ENCODE assay signal across 8 mouse cellular contexts in genomic region chr2:153952897-153953296, GRCm38 (mm10). TPM values are rescaled to one million over a fixed set of nuclear protein-coding genes. Genes with fewer than 3 reads are reported as not detected.
DNase-seq lines count a peak whose midpoint lies in the region; ATAC-seq lines count a peak whose summit lies in the region.

No protein-coding gene starts in this region.

- WGBS in forebrain, embryonic 10.5 days, result 28% methylated on average over 6 of the region's 6 CpGs
- 28% methylated on average over 6 of the region's 6 CpGs for WGBS in forebrain, embryonic 15.5 days
- WGBS in liver, embryonic 13.5 days (ENCODE audit: insufficient replicate concordance), result 25% methylated on average over 6 of the region's 6 CpGs

- no peak for ATAC-seq in forebrain, embryonic 15.5 days (replicated peaks)
- no peak for ATAC-seq in liver, embryonic 13.5 days (ENCODE audit: low read depth)

- H3K9me3 ChIP-seq in forebrain, embryonic 10.5 days, result no peaks in the 10 kb centered on the region
- H3K9me3 ChIP-seq in forebrain, embryonic 15.5 days, result no peaks in the 10 kb centered on the region
- H3K9me3 ChIP-seq in liver, embryonic 13.5 days (replicated peaks), result no peaks in the 10 kb centered on the region

- no peak overlapping the region for H3K9ac ChIP-seq in forebrain, embryonic 15.5 days (replicated peaks)
- H3K9ac ChIP-seq in liver, embryonic 13.5 days, result no peak overlapping the region

- H3K4me2 ChIP-seq in forebrain, embryonic 15.5 days (replicated peaks), result no peak overlapping the region
- H3K4me2 ChIP-seq in liver, embryonic 13.5 days, result no peak overlapping the region

- no peaks in the 10 kb centered on the region for H3K36me3 ChIP-seq in forebrain, embryonic 10.5 days (replicated peaks)
- no peaks in the 10 kb centered on the region for H3K36me3 ChIP-seq in forebrain, embryonic 15.5 days
- no peaks in the 10 kb centered on the region for H3K36me3 ChIP-seq in liver, embryonic 13.5 days

- H3K4me3 ChIP-seq in forebrain, embryonic 10.5 days, result no peak overlapping the region
- H3K4me3 ChIP-seq in forebrain, embryonic 15.5 days, result no peak overlapping the region
- no peak overlapping the region for H3K4me3 ChIP-seq in liver, embryonic 13.5 days (replicated peaks)

- peak; percentile 55 for DNase-seq in forebrain, embryonic 10.5 days (ENCODE audit: extremely low spot score, low spot score)
- peak; percentile 36 for DNase-seq in urinary bladder, postnatal 25 days (ENCODE audit: low spot score)
- DNase-seq in urinary bladder, postnatal 10 days (ENCODE audit: low spot score), result no peak
- DNase-seq in cerebellum, postnatal 36 days, result peak; percentile 75 to 83
- DNase-seq in kidney, adult 8-10 months, result peak; percentile 4 to 74
- peak; percentile 24 for DNase-seq in liver, embryonic 13.5 days
- DNase-seq in right cerebral cortex, adult 2 months (ENCODE audit: low spot score in 2 of 2), result peak; percentile 72 to 83

- H3K27ac ChIP-seq in forebrain, embryonic 10.5 days, result no peak overlapping the region
- no peak overlapping the region for H3K27ac ChIP-seq in forebrain, embryonic 15.5 days (replicated peaks)
- H3K27ac ChIP-seq in liver, embryonic 13.5 days, result no peak overlapping the region

- peaks cover 3% of the 10 kb centered on the region; the same call in 1 of the 2 replicates for H3K4me1 ChIP-seq in forebrain, embryonic 10.5 days
- no peaks in the 10 kb centered on the region for H3K4me1 ChIP-seq in forebrain, embryonic 15.5 days
- no peaks in the 10 kb centered on the region for H3K4me1 ChIP-seq in liver, embryonic 13.5 days (replicated peaks)

- H3K27me3 ChIP-seq in forebrain, embryonic 10.5 days (ENCODE audit: poor library complexity, severe bottlenecking), result no peaks in the 10 kb centered on the region
- H3K27me3 ChIP-seq in forebrain, embryonic 15.5 days, result no peaks in the 10 kb centered on the region
- H3K27me3 ChIP-seq in liver, embryonic 13.5 days, result no peaks in the 10 kb centered on the region

RNA-seq across cellular contexts. Expression of gene Bpifb4, which starts 14.9 kb away (rescaled TPM):
- not detected in 2 replicates for polyA plus RNA-seq in forebrain, embryonic 10.5 days (2016; fragmentation: Nextera tagmentation; extraction: Ambion mirVana)
- polyA plus RNA-seq in forebrain, embryonic 15.5 days (2015; fragmentation: Nextera tagmentation; extraction: Ambion mirVana), result not detected in 2 replicates
- polyA plus RNA-seq in liver, embryonic 13.5 days (2015; fragmentation: Nextera tagmentation; extraction: Ambion mirVana), result 0.07 TPM in 1 of 2 replicates, not detected in the other

RNA-seq across cellular contexts. Expression of gene Bpifa6, which starts 21.8 kb away (rescaled TPM):
- polyA plus RNA-seq in forebrain, embryonic 10.5 days (2016; fragmentation: Nextera tagmentation; extraction: Ambion mirVana), result not detected in 2 replicates
- not detected in 2 replicates for polyA plus RNA-seq in forebrain, embryonic 15.5 days (2015; fragmentation: Nextera tagmentation; extraction: Ambion mirVana)
- not detected in 2 replicates for polyA plus RNA-seq in liver, embryonic 13.5 days (2015; fragmentation: Nextera tagmentation; extraction: Ambion mirVana)

RNA-seq across cellular contexts. Expression of gene Bpifb3, which starts 34.9 kb away (rescaled TPM):
- not detected in 2 replicates for polyA plus RNA-seq in forebrain, embryonic 10.5 days (2016; fragmentation: Nextera tagmentation; extraction: Ambion mirVana)
- polyA plus RNA-seq in forebrain, embryonic 15.5 days (2015; fragmentation: Nextera tagmentation; extraction: Ambion mirVana), result not detected in 2 replicates
- not detected in 2 replicates for polyA plus RNA-seq in liver, embryonic 13.5 days (2015; fragmentation: Nextera tagmentation; extraction: Ambion mirVana)

RNA-seq across cellular contexts. Expression of gene Bpifb6, which starts 52.7 kb away (rescaled TPM):
- not detected in 2 replicates for polyA plus RNA-seq in forebrain, embryonic 10.5 days (2016; fragmentation: Nextera tagmentation; extraction: Ambion mirVana)
- not detected in 2 replicates for polyA plus RNA-seq in forebrain, embryonic 15.5 days (2015; fragmentation: Nextera tagmentation; extraction: Ambion mirVana)
- polyA plus RNA-seq in liver, embryonic 13.5 days (2015; fragmentation: Nextera tagmentation; extraction: Ambion mirVana), result not detected in 2 replicates

RNA-seq across cellular contexts. Expression of gene Bpifa2, which starts 55.2 kb away (rescaled TPM):
- not detected in 2 replicates for polyA plus RNA-seq in forebrain, embryonic 10.5 days (2016; fragmentation: Nextera tagmentation; extraction: Ambion mirVana)
- polyA plus RNA-seq in forebrain, embryonic 15.5 days (2015; fragmentation: Nextera tagmentation; extraction: Ambion mirVana), result not detected in 2 replicates
- not detected in 2 replicates for polyA plus RNA-seq in liver, embryonic 13.5 days (2015; fragmentation: Nextera tagmentation; extraction: Ambion mirVana)
